Mouse (Mus musculus) thymus, adult 2 months (tissue): ENCODE results near the gene Cmtm1.
"Not testable (repeated sequence)": the region's sequence is repeated elsewhere in the genome, so short reads cannot be mapped to it uniquely, and the experiment has no call there.

ENCODE experiments used
- CTCF ChIP-seq: fragments of 200-500 bp; IDR thresholded peaks from 2 replicates; pipeline ENCODE4 v1.5.1; 2012; ENCODE audit warnings: mild to moderate bottlenecking, control low read depth, low read length, moderate library complexity, borderline replicate concordance; ENCODE audit not compliant: control insufficient read depth, poor library complexity, insufficient read depth; ENCODE audit errors: extremely low read depth
- POLR2A ChIP-seq: fragments of 200-500 bp; IDR thresholded peaks from 2 replicates; pipeline ENCODE4 v1.6.1; 2012; ENCODE audit warnings: mild to moderate bottlenecking, low read length, control low read depth, moderate library complexity; ENCODE audit not compliant: control insufficient read depth, poor library complexity, insufficient read depth; ENCODE audit errors: extremely low read depth

DNA sequence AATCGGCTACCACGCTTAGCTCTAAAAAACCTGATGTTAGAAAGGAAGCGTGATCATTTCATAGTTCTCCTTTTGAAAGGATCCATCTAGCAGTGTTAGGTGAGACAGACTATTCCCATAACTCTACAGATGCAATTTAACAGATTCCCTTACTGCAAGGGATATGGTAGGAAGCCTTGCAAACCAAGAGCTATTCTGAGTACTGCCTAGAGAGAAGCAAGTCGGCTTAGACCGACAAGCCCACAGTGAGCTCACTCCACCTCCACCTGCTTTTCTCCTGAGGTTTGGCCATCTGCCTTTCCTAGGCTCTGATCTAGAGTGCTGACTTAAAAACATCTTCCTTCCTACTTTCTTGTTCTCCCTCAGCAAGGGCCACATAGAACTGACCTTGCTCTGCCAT, 48.1 kb downstream of the Cmtm1 start:
- TF ChIP-seq CTCF, POLR2A: not testable (repeated sequence)
